Mouse (Mus musculus): ENCODE measurements at regions not wholly inside any gene's neighbourhood (a gene's known extent, or its start where the extent isn't known, plus 50 kb on each side); places are given as distances from the start of the nearest gene placed in this dataset.

- no peak for DNase-seq
Measured at GRCm38 (mm10) chr8:102845362-102845761, 59.9 kb upstream of the Cdh11 start.

GRCm38 (mm10) chr8:102860021-102860420, 74.6 kb upstream of the Cdh11 start:
- DNase-seq = peak in 1 of 2 experiments; percentile 4

- DNase-seq = no peak
Measured at GRCm38 (mm10) chr8:102899525-102899924, 114.1 kb upstream of the Cdh11 start.

GRCm38 (mm10) chr8:102900662-102901061, 115.2 kb upstream of the Cdh11 start:
- no peak for DNase-seq

GRCm38 (mm10) chr8:102907444-102907843, 122.0 kb upstream of the Cdh11 start:
- DNase-seq = no peak

GRCm38 (mm10) chr8:102931342-102931835, 145.9 kb upstream of the Cdh11 start:
- no peak for DNase-seq

GRCm38 (mm10) chr8:102938771-102939170, 153.3 kb upstream of the Cdh11 start:
- DNase-seq = no peak

GRCm38 (mm10) chr8:102945546-102945945, 160.1 kb upstream of the Cdh11 start:
- DNase-seq = no peak

- no peak for DNase-seq
Measured at GRCm38 (mm10) chr8:102978161-102978581, 192.7 kb upstream of the Cdh11 start.

- DNase-seq = no peak
Measured at GRCm38 (mm10) chr8:102983220-102983909, 197.9 kb upstream of the Cdh11 start.

- no peak for DNase-seq
Measured at GRCm38 (mm10) chr8:102983910-102984225, 198.4 kb upstream of the Cdh11 start.

GRCm38 (mm10) chr8:103007284-103007984, 222.0 kb upstream of the Cdh11 start:
- DNase-seq = no peak

GRCm38 (mm10) chr8:103019121-103019520, 233.7 kb upstream of the Cdh11 start:
- DNase-seq = peak in 1 of 2 experiments; percentile 29

- no peak for DNase-seq
Measured at GRCm38 (mm10) chr8:103023237-103023636, 237.8 kb upstream of the Cdh11 start.

- DNase-seq = no peak
Measured at GRCm38 (mm10) chr8:103031708-103032107, 246.3 kb upstream of the Cdh11 start.

- no peak for DNase-seq
Measured at GRCm38 (mm10) chr8:103033956-103034355, 248.5 kb upstream of the Cdh11 start.

- DNase-seq = no peak
Measured at GRCm38 (mm10) chr8:103072079-103072635, 286.7 kb upstream of the Cdh11 start.

GRCm38 (mm10) chr8:103072646-103073045, 287.2 kb upstream of the Cdh11 start:
- DNase-seq = no peak

- DNase-seq = no peak
Measured at GRCm38 (mm10) chr8:103078559-103078958, 293.1 kb upstream of the Cdh11 start.

GRCm38 (mm10) chr8:103086956-103087482, 301.6 kb upstream of the Cdh11 start:
- DNase-seq = no peak

GRCm38 (mm10) chr8:103096496-103097092, 311.2 kb upstream of the Cdh11 start:
- no peak for DNase-seq

GRCm38 (mm10) chr8:103125581-103125980, 340.1 kb upstream of the Cdh11 start:
- peak; percentile 82 to 85 for DNase-seq

GRCm38 (mm10) chr8:103138136-103138535, 352.7 kb upstream of the Cdh11 start:
- peak; percentile 9 to 16 for DNase-seq

All from adrenal gland, postnatal 36 days (tissue).